Mouse (Mus musculus): Measurements from ENCODE around the gene Eaf2. TPM values are rescaled to one million over a fixed set of nuclear protein-coding genes. Genes with fewer than 3 reads are reported as not detected.

Gene Eaf2
- total RNA-seq, 1 experiment = 1.2 TPM

- Histone ChIP-seq H3K27ac (ENCODE audit: insufficient read depth, low read depth, low read length, poor library complexity, severe bottlenecking) (no peak overlapping the region), H3K9me3 (ENCODE audit: control insufficient read depth, insufficient read depth, low read depth, low read length) (no peaks in the 10 kb centered on the region), H3K4me1 (ENCODE audit: control insufficient read depth in 2 of 2, insufficient read depth in 2 of 2, low read length in 2 of 2, poor library complexity in 1 of 2) (no peaks in the 10 kb centered on the region), H3K9ac (ENCODE audit: insufficient read depth, low read depth, low read length, poor library complexity, severe bottlenecking) (peak overlapping the region; percentile 92), H3K4me3 (ENCODE audit: insufficient read depth in 1 of 2, low read depth in 1 of 2, low read length in 2 of 2, poor library complexity in 1 of 2, severe bottlenecking in 1 of 2) (peak overlapping the region; percentile 97 to 98), H3K36me3 (ENCODE audit: control insufficient read depth, insufficient read depth, low read length, poor library complexity, severe bottlenecking) (no peaks in the 10 kb centered on the region)
- TF ChIP-seq HCFC1 (IDR thresholded peaks at IDR 0.05; ENCODE audit: borderline replicate concordance, insufficient read depth, low read length) (no peak), ZNF384 (IDR thresholded peaks at IDR 0.05; ENCODE audit: low read depth, low read length) (no peak), MAFK (IDR thresholded peaks at IDR 0.05; ENCODE audit: insufficient read depth, low read depth, low read length) (no peak), CHD2 (IDR thresholded peaks at IDR 0.05; ENCODE audit: low read depth, low read length) (no peak), ZC3H11A (IDR thresholded peaks at IDR 0.05; ENCODE audit: borderline replicate concordance, low read depth, low read length) (no peak)
- in situ Hi-C loops (cut with MboI; ENCODE audit: low sequenced_read_pairs in 2 of 2, unreplicated experiment in 2 of 2) = no loop called here
- peak; percentile 4 for DNase-seq (ENCODE audit: low read depth, low spot score)
These were observed 46.0 kb downstream of the Eaf2 start for GRCm38 (mm10) chr16:36828820-36829219.

GRCm38 (mm10) chr16:36828054-36828786 is 46.6 kb downstream of the Eaf2 start, which contains the start of gene Iqcb1:
Gene Iqcb1, plus strand, starts transcription at chr16:36828385.
- Histone ChIP-seq H3K9me3 (ENCODE audit: control insufficient read depth, insufficient read depth, low read depth, low read length) (no peaks in the 10 kb centered on the region), H3K9ac (ENCODE audit: insufficient read depth, low read depth, low read length, poor library complexity, severe bottlenecking) (peak within 1 kb of the TSS; percentile 92), H3K4me3 (ENCODE audit: insufficient read depth in 1 of 2, low read depth in 1 of 2, low read length in 2 of 2, poor library complexity in 1 of 2, severe bottlenecking in 1 of 2) (peak within 1 kb of the TSS; percentile 97 to 98), H3K27ac (ENCODE audit: insufficient read depth, low read depth, low read length, poor library complexity, severe bottlenecking) (no peak within 1 kb of the TSS), H3K36me3 (ENCODE audit: control insufficient read depth, insufficient read depth, low read length, poor library complexity, severe bottlenecking) (no peaks in the 10 kb centered on the region), H3K4me1 (ENCODE audit: control insufficient read depth in 2 of 2, insufficient read depth in 2 of 2, low read length in 2 of 2, poor library complexity in 1 of 2) (no peaks in the 10 kb centered on the region)
- in situ Hi-C loops (cut with MboI; ENCODE audit: low sequenced_read_pairs in 2 of 2, unreplicated experiment in 2 of 2) = no loop called here
- DNase-seq (ENCODE audit: low read depth, low spot score) = peak; percentile 64
- TF ChIP-seq CHD2 (IDR thresholded peaks at IDR 0.05; ENCODE audit: low read depth, low read length) (no peak), MAFK (IDR thresholded peaks at IDR 0.05; ENCODE audit: insufficient read depth, low read depth, low read length) (no peak), HCFC1 (IDR thresholded peaks at IDR 0.05; ENCODE audit: borderline replicate concordance, insufficient read depth, low read length) (no peak), ZC3H11A (IDR thresholded peaks at IDR 0.05; ENCODE audit: borderline replicate concordance, low read depth, low read length) (no peak), ZNF384 (IDR thresholded peaks at IDR 0.05; ENCODE audit: low read depth, low read length) (no peak)

DNA sequence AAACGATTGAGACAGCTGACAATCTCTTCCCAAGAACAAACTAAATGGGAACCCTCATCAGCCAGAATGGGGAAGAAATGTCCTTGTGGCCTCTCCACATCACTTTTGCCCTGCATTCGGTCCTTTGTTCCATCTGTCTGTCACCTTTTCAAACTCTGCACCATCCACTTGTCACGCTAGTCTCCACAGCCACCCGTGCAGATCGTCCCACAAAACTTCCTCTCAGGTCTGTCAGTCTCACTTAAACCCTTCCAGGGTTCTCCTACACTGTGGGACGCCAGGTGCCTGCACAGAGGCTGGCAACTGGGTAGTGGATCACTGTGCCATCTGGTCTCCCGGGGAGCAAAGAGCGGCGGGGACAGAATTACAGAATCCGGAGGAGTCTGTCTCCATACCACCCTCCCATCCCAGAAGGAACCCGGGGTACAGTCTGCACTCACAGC is 47.2 kb downstream of the Eaf2 start:
- H3K9ac ChIP-seq (ENCODE audit: insufficient read depth, low read depth, low read length, poor library complexity, severe bottlenecking) = peak overlapping the region; percentile 45
- H3K9me3 ChIP-seq (ENCODE audit: control insufficient read depth, insufficient read depth, low read depth, low read length) = no peaks in the 10 kb centered on the region
- no peaks in the 10 kb centered on the region for H3K36me3 ChIP-seq (ENCODE audit: control insufficient read depth, insufficient read depth, low read length, poor library complexity, severe bottlenecking)
- no peak for TF ChIP-seq ZNF384 (IDR thresholded peaks at IDR 0.05; ENCODE audit: low read depth, low read length)
- no peak for TF ChIP-seq HCFC1 (IDR thresholded peaks at IDR 0.05; ENCODE audit: borderline replicate concordance, insufficient read depth, low read length)
- TF ChIP-seq MAFK (IDR thresholded peaks at IDR 0.05; ENCODE audit: insufficient read depth, low read depth, low read length) = no peak
- TF ChIP-seq CHD2 (IDR thresholded peaks at IDR 0.05; ENCODE audit: low read depth, low read length) = no peak
- no peak for TF ChIP-seq ZC3H11A (IDR thresholded peaks at IDR 0.05; ENCODE audit: borderline replicate concordance, low read depth, low read length)
- DNase-seq (ENCODE audit: low read depth, low spot score) = no peak
- H3K27ac ChIP-seq (ENCODE audit: insufficient read depth, low read depth, low read length, poor library complexity, severe bottlenecking) = no peak overlapping the region
- H3K4me3 ChIP-seq (ENCODE audit: insufficient read depth in 1 of 2, low read depth in 1 of 2, low read length in 2 of 2, poor library complexity in 1 of 2, severe bottlenecking in 1 of 2) = peak overlapping the region; percentile 97 to 98
- in situ Hi-C loops (cut with MboI; ENCODE audit: low sequenced_read_pairs in 2 of 2, unreplicated experiment in 2 of 2) = no loop called here
- H3K4me1 ChIP-seq (ENCODE audit: control insufficient read depth in 2 of 2, insufficient read depth in 2 of 2, low read length in 2 of 2, poor library complexity in 1 of 2) = no peaks in the 10 kb centered on the region

GRCm38 (mm10) chr16:36821474-36821873 is 53.3 kb downstream of the Eaf2 start:
- H3K27ac ChIP-seq (ENCODE audit: insufficient read depth, low read depth, low read length, poor library complexity, severe bottlenecking) = no peak overlapping the region
- H3K9me3 ChIP-seq (ENCODE audit: control insufficient read depth, insufficient read depth, low read depth, low read length) = no peaks in the 10 kb centered on the region
- no peak overlapping the region for H3K4me3 ChIP-seq (ENCODE audit: insufficient read depth in 1 of 2, low read depth in 1 of 2, low read length in 2 of 2, poor library complexity in 1 of 2, severe bottlenecking in 1 of 2)
- no peak overlapping the region for H3K9ac ChIP-seq (ENCODE audit: insufficient read depth, low read depth, low read length, poor library complexity, severe bottlenecking)
- peaks cover 2 to 4% of the 10 kb centered on the region in 2 experiments; a peak in 3 of 4 replicates for H3K4me1 ChIP-seq (ENCODE audit: control insufficient read depth in 2 of 2, insufficient read depth in 2 of 2, low read length in 2 of 2, poor library complexity in 1 of 2)
- no peak for TF ChIP-seq ZNF384 (IDR thresholded peaks at IDR 0.05; ENCODE audit: low read depth, low read length)
- no peak for TF ChIP-seq HCFC1 (IDR thresholded peaks at IDR 0.05; ENCODE audit: borderline replicate concordance, insufficient read depth, low read length)
- no peak for TF ChIP-seq MAFK (IDR thresholded peaks at IDR 0.05; ENCODE audit: insufficient read depth, low read depth, low read length)
- TF ChIP-seq ZC3H11A (IDR thresholded peaks at IDR 0.05; ENCODE audit: borderline replicate concordance, low read depth, low read length) = no peak
- no peak for TF ChIP-seq CHD2 (IDR thresholded peaks at IDR 0.05; ENCODE audit: low read depth, low read length)
- no peaks in the 10 kb centered on the region for H3K36me3 ChIP-seq (ENCODE audit: control insufficient read depth, insufficient read depth, low read length, poor library complexity, severe bottlenecking)
- in situ Hi-C loops (cut with MboI; ENCODE audit: low sequenced_read_pairs in 2 of 2, unreplicated experiment in 2 of 2) = no loop called here
- DNase-seq (ENCODE audit: low read depth, low spot score) = peak; percentile 85

Data from ES-E14 (cell line).